Mouse (Mus musculus): ENCODE results near the gene Olfml2a.

- TF ChIP-seq CTCF (IDR thresholded peaks at IDR 0.05; ENCODE audit: low read depth) (no peak), EP300 (IDR thresholded peaks at IDR 0.05; ENCODE audit: low read depth) (no peak)
Observed at GRCm38 (mm10) chr2:38914517-38914916, 17.3 kb upstream of the Olfml2a start.
